Mouse (Mus musculus): ENCODE measurements around the gene Lmntd1. TPM values are rescaled to one million over a fixed set of nuclear protein-coding genes. Genes with fewer than 3 reads are reported as not detected.
A peak's percentile ranks its signal among the peaks of the same experiment; 100 is the strongest.
"Not testable (repeated sequence)": the region's sequence is repeated elsewhere in the genome, so short reads cannot be mapped to it uniquely, and the experiment has no call there.

Lmntd1 gene
- polyA plus RNA-seq, 1 experiment = not detected

DNA sequence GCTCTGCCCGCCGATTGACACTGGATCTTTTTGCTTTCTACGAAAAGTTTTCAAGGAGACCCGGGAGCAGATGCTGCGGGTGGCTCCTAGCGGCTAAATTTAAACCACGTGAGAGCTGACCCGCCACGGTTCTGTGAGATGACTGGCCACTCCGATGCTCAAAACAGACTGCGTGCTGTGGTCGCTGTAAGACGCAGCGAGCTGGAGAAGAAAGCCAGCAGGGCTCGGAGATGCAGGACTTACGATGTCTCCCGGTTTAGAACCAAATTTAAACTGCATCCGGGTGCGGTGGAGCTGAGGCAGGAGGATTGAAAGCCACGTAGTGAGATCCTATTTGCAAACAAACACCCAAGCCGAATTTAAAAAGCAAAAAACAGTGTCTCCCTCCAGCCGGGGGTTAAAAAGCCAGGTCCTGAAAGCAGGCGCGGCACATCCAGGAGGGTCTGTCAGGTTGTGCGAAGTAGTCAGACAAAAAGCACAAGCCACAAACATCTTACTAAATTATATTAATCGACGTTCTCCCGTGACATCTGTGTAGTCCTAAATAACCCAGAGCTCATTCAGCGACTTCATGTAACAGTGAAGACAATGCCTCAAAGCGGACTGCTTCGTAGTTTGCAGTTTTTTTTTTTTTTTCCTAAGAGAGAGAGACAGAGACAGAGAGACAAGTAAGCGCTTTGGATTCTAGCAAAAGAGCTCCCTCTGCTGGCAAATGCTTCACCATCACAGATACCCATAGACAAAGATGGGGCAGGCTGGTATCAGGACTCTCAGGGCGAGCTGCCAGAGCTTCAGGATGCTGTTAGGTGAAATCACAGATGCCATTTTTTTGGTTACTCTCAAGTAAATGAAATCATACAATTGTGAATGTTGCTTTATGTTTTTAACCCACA lies 272.6 kb downstream of the Lmntd1 start:
- Histone ChIP-seq H3K27ac (ENCODE audit: insufficient read depth, low read depth, low read length) (peak overlapping the region; percentile 84), H3K4me3 (ENCODE audit: low read depth, low read length) (peak overlapping the region; percentile 61), H3K4me1 (ENCODE audit: control insufficient read depth, insufficient read depth, insufficient read length, low read length) (peaks cover 28% of the 10 kb centered on the region), H3K36me3 (ENCODE audit: control insufficient read depth, insufficient read depth, low read length) (no peaks in the 10 kb centered on the region), H3K27me3 (ENCODE audit: control insufficient read depth, insufficient read depth, low read length) (no peaks in the 10 kb centered on the region)
- TF ChIP-seq POLR2A (IDR thresholded peaks at IDR 0.05; ENCODE audit: low read depth, low read length) = peak; percentile 41; the same call in 1 of the 2 replicates
- peak; percentile 61; the same call in 1 of the 2 replicates for TF ChIP-seq CTCF (IDR thresholded peaks at IDR 0.05; ENCODE audit: extremely low read depth, insufficient read length, insufficient replicate concordance, low read depth, low read length)
- under 1% methylated on average over 33 of the region's 33 CpGs for WGBS

DNA sequence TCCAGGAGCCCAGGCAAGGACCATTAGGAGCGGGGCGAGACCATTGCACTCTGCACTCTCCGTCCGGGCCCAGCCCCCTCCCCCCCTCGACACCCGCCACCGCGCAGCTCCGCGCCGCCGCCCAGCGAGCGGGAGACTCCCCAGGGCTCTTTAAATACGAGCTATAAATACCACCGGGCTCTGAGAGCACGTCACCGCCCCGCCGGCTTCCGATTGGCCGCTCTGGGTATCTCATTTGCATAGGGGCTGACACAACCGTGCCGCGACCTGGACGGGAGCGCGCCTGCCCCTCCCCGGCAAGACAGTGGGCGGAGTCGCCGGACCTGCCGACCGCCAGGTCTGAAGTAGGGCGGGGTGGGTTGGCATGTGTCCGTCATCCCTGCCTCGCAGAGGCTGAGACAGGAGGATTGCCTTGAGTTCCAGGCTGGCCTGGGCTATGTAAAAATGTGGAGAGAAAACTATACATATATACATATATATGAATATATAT lies 273.4 kb downstream of the Lmntd1 start:
- Histone ChIP-seq H3K4me3 (ENCODE audit: low read depth, low read length) (peak overlapping the region; percentile 61), H3K27ac (ENCODE audit: insufficient read depth, low read depth, low read length) (peak overlapping the region; percentile 97), H3K27me3 (ENCODE audit: control insufficient read depth, insufficient read depth, low read length) (no peaks in the 10 kb centered on the region), H3K4me1 (ENCODE audit: control insufficient read depth, insufficient read depth, insufficient read length, low read length) (peaks cover 29% of the 10 kb centered on the region; the same call in 1 of the 2 replicates), H3K36me3 (ENCODE audit: control insufficient read depth, insufficient read depth, low read length) (no peaks in the 10 kb centered on the region)
- under 1% methylated on average over 37 of the region's 37 CpGs for WGBS
- TF ChIP-seq CTCF (IDR thresholded peaks at IDR 0.05; ENCODE audit: extremely low read depth, insufficient read length, insufficient replicate concordance, low read depth, low read length) (0 out of 2 replicates have a peak, but pooled peaks have one; percentile 1), POLR2A (IDR thresholded peaks at IDR 0.05; ENCODE audit: low read depth, low read length) (peak; percentile 95)

DNA sequence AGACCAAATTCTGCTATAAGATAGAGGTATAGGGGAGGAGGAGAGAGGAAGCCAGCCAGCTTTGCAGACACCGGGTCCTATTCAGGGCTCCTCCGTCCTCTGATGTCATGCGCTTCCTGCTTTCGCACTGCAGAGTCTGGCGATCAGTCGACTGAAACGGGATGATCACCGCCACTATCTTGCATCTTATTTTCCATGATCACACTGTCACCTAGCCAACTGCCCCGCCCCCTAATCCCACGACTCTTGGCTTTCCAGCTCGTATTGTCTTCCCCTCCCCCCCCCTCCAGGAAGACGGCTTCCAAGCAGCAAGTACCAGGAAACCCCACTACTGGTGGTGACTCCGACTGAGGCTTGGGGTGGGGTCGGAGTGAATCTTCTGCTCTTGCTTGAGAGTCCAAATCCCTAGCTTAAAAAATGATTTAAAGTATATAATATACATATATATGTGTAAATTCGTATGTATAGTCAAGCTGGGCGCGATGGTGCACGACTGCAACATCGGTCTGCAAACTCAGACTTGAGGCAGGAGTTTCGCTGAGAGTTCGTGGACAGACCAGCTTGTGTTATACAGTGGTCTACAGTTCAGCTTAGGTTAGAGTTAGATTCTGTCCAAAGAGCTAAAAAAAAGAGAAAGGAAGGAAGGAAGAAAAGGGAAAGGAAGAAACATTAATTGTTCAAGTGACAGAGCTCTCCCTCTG lies 274.0 kb downstream of the Lmntd1 start:
- no peak; the same call in 1 of the 2 replicates for TF ChIP-seq POLR2A (IDR thresholded peaks at IDR 0.05; ENCODE audit: low read depth, low read length)
- peak; percentile 4; the same call in 1 of the 2 replicates for TF ChIP-seq CTCF (IDR thresholded peaks at IDR 0.05; ENCODE audit: extremely low read depth, insufficient read length, insufficient replicate concordance, low read depth, low read length)
- Histone ChIP-seq H3K27me3 (ENCODE audit: control insufficient read depth, insufficient read depth, low read length) (no peaks in the 10 kb centered on the region), H3K27ac (ENCODE audit: insufficient read depth, low read depth, low read length) (peak overlapping the region; percentile 97), H3K4me3 (ENCODE audit: low read depth, low read length) (peak overlapping the region; percentile 55), H3K36me3 (ENCODE audit: control insufficient read depth, insufficient read depth, low read length) (no peaks in the 10 kb centered on the region), H3K4me1 (ENCODE audit: control insufficient read depth, insufficient read depth, insufficient read length, low read length) (peaks cover 25% of the 10 kb centered on the region; the same call in 1 of the 2 replicates)
- under 1% methylated on average over 21 of the region's 21 CpGs for WGBS

GRCm38 (mm10) chr6:145338571-145339294 lies 275.4 kb downstream of the Lmntd1 start:
- H3K36me3 ChIP-seq (ENCODE audit: control insufficient read depth, insufficient read depth, low read length) = no peaks in the 10 kb centered on the region
- 0 out of 2 replicates have a peak overlapping the region, but pooled peaks have one; percentile 1 for H3K4me3 ChIP-seq (ENCODE audit: low read depth, low read length)
- WGBS = 37% methylated on average over 12 of the region's 12 CpGs
- no peaks in the 10 kb centered on the region for H3K27me3 ChIP-seq (ENCODE audit: control insufficient read depth, insufficient read depth, low read length)
- H3K4me1 ChIP-seq (ENCODE audit: control insufficient read depth, insufficient read depth, insufficient read length, low read length) = peaks cover 23% of the 10 kb centered on the region; the same call in 1 of the 2 replicates
- peak overlapping the region; percentile 97 for H3K27ac ChIP-seq (ENCODE audit: insufficient read depth, low read depth, low read length)
- TF ChIP-seq CTCF (IDR thresholded peaks at IDR 0.05; ENCODE audit: extremely low read depth, insufficient read length, insufficient replicate concordance, low read depth, low read length) (no peak), POLR2A (IDR thresholded peaks at IDR 0.05; ENCODE audit: low read depth, low read length) (no peak)

DNA sequence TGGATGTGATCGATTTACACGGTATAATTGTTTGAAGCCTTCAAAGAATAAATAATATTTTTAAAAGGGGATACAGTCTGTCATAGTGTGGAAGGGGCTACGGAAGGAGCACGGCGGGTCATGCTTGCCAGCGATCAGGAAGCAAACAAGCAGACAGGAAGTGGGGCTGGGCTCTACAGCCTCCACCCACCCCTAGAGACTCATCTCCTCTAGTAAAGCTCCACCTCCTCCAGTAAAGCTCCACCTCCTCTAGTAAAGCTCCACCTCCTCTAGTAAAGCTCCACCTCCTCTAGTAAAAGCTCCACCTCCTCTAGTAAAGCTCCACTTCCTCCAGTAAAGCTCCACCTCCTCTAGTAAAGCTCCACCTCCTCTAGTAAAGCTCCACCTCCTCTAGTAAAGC lies 276.6 kb downstream of the Lmntd1 start:
- peaks cover 23% of the 10 kb centered on the region for H3K4me1 ChIP-seq (ENCODE audit: control insufficient read depth, insufficient read depth, insufficient read length, low read length)
- not testable (repeated sequence) for H3K4me3 ChIP-seq (ENCODE audit: low read depth, low read length); H3K36me3 ChIP-seq (ENCODE audit: control insufficient read depth, insufficient read depth, low read length); H3K27me3 ChIP-seq (ENCODE audit: control insufficient read depth, insufficient read depth, low read length); H3K27ac ChIP-seq (ENCODE audit: insufficient read depth, low read depth, low read length)
- WGBS = 92% methylated on average over 6 of the region's 6 CpGs

DNA sequence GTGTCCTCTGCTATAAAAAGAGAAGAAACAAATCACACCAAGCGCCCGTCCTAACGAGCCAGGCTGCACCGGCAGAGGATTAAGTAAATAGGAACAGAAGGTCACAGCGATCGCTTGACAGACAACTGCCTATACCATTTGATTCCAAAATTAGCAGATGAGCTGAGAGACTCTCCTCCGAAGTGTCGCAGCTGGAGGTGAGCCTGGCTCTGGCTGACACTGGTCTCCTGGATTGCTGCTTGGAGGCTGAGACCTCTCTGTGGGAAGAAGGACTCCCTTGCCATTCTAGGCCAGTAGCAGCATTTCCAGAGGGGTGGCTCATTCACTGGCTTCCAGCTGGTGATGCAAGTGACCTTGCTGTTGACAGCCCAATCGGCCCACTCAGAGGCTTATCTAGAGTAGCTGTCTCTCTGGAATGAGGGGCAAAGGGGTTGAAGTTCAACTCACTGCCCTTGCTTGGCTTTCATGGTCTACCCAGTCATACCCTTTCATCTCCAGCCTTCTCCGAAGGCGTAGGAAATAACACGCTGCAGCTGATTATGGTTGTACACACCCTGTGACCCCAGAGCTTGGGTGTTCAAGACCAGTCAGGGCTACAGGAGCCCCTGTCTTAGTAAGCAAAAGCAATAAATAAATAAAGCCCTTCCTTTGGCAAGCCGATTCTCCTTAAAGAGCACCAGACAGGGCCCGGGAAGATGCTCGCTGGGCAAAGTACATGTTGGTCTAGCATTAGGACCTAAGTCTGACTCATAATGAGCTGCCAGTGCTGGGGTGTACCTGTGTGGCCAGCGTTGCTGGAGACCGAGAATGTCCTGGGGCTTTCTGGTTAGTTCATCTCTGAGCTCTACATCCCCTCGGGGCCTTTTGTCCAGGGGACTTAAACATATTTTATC lies 278.0 kb downstream of the Lmntd1 start:
- no peaks in the 10 kb centered on the region for H3K36me3 ChIP-seq (ENCODE audit: control insufficient read depth, insufficient read depth, low read length)
- no peak overlapping the region for H3K4me3 ChIP-seq (ENCODE audit: low read depth, low read length)
- H3K27ac ChIP-seq (ENCODE audit: insufficient read depth, low read depth, low read length) = peak overlapping the region; percentile 23; the same call in 1 of the 2 replicates
- WGBS = 35% methylated on average over 18 of the region's 18 CpGs
- no peaks in the 10 kb centered on the region for H3K27me3 ChIP-seq (ENCODE audit: control insufficient read depth, insufficient read depth, low read length)
- H3K4me1 ChIP-seq (ENCODE audit: control insufficient read depth, insufficient read depth, insufficient read length, low read length) = peaks cover 23% of the 10 kb centered on the region
- TF ChIP-seq CTCF (IDR thresholded peaks at IDR 0.05; ENCODE audit: extremely low read depth, insufficient read length, insufficient replicate concordance, low read depth, low read length) (no peak), POLR2A (IDR thresholded peaks at IDR 0.05; ENCODE audit: low read depth, low read length) (no peak)

Data from small intestine, adult 2 months (tissue).